Mouse (Mus musculus): ENCODE measurements at regions not wholly inside any gene's neighbourhood (a gene's known extent, or its start where the extent isn't known, plus 50 kb on each side); places are given as distances from the start of the nearest gene placed in this dataset.

DNA sequence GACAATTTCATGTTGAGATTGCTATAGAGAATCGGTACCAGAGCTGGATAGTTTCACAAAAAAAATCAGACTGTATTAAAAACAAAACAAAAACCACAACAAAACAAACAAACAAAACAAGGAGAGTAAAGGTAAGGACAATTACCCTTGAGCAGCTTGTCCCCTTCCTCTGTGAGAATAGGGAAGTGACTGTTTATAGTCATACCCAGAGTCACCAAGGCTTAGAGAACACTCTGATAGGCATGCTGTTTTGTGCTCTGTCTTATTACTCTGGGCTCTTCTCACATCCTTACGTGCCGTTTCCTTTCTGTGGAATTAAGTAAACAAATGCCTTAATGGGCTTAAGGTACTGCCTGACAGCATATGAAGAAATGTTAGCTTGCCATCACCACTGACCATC, 186.7 kb upstream of the Btg1 start:
- no peak for DNase-seq
- H3K4me1 ChIP-seq (ENCODE audit: control insufficient read depth, insufficient read depth, low read length): no peaks in the 10 kb centered on the region
- no peak overlapping the region for H3K9ac ChIP-seq (ENCODE audit: low read depth, low read length)
- H3K4me3 ChIP-seq: no peak overlapping the region
- TF ChIP-seq POLR2A (IDR thresholded peaks at IDR 0.05; ENCODE audit: insufficient read depth, low read depth, low read length) (no peak), EP300 (IDR thresholded peaks at IDR 0.05; ENCODE audit: insufficient read depth, low read depth, low read length) (no peak), CTCF (IDR thresholded peaks at IDR 0.05) (no peak)
- H3K27me3 ChIP-seq (ENCODE audit: control insufficient read depth, insufficient read depth, low read length): no peaks in the 10 kb centered on the region
- H3K27ac ChIP-seq: no peak overlapping the region
- no peaks in the 10 kb centered on the region for H3K36me3 ChIP-seq (ENCODE audit: control insufficient read depth, insufficient read depth, low read length)
- intact Hi-C loops (cut with DNase I): no loop called here
- H3K79me2 ChIP-seq (replicated peaks; ENCODE audit: control insufficient read depth, insufficient read depth, low read length): no peaks in the 10 kb centered on the region
- 61% methylated on average over 3 of the region's 3 CpGs for WGBS

DNA sequence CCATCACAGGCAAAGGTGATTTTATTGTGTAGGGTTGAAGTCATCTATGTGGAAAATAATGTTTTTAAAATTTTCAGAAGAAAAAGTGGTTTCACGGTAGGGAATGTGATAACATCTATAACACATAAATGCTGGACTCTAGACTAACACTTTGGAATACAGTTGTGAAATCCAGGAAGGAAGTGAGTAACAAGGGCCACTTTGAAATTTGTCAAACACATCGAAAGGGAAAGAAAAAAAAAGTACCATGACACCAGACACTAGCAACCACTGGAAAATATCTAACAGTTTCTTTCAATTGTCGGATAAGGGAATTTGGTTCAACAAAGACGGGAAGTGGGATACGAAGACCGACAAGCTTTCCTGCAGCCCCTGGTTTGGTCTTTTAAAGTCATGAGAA, 181.7 kb upstream of the Btg1 start:
- peak overlapping the region; percentile 47 for H3K27ac ChIP-seq
- no peaks in the 10 kb centered on the region; the same call in 1 of the 2 replicates for H3K4me1 ChIP-seq (ENCODE audit: control insufficient read depth, insufficient read depth, low read length)
- no peaks in the 10 kb centered on the region for H3K79me2 ChIP-seq (replicated peaks; ENCODE audit: control insufficient read depth, insufficient read depth, low read length)
- no peak overlapping the region for H3K9ac ChIP-seq (ENCODE audit: low read depth, low read length)
- TF ChIP-seq POLR2A (IDR thresholded peaks at IDR 0.05; ENCODE audit: insufficient read depth, low read depth, low read length) (no peak), EP300 (IDR thresholded peaks at IDR 0.05; ENCODE audit: insufficient read depth, low read depth, low read length) (no peak), CTCF (IDR thresholded peaks at IDR 0.05) (no peak)
- no peaks in the 10 kb centered on the region; the same call in 1 of the 2 replicates for H3K36me3 ChIP-seq (ENCODE audit: control insufficient read depth, insufficient read depth, low read length)
- DNase-seq: no peak
- WGBS: 31% methylated on average over 6 of the region's 6 CpGs
- no peaks in the 10 kb centered on the region for H3K27me3 ChIP-seq (ENCODE audit: control insufficient read depth, insufficient read depth, low read length)
- H3K4me3 ChIP-seq: no peak overlapping the region
- intact Hi-C loops (cut with DNase I): no loop called here

DNA sequence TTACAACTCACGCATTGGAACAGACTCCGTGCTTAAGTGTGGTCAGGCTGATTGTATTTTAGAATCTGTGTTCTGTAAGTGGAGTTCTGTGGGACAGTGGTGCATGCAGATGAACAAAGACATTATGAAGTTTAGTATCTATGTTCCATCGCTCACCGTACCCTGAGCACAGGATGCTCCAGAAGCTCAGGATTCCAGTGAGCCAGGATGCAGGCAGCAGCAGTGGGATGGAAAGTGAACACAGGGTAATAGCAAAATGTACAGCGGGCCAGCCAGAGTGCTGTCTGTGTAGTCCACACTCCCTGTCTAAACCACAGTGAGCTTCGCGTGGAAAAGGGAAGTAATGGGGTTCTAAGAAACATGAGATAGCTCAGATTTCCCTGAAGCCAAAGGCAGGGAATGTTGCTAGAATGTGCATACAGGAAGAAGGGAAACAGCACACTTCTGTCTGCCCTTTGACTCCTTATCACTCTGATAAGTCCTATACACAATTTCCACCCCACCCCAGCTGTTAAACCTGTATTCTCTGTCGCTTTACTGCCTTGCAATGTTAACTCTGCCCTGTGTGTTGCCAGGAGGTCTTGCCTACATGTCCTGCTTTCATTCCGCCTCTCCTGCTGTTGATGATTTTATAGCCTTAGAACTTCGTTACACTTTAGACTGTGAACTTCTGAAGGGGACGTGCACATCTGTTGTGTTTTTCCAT, 178.3 kb upstream of the Btg1 start:
- TF ChIP-seq POLR2A (IDR thresholded peaks at IDR 0.05; ENCODE audit: insufficient read depth, low read depth, low read length) (no peak), CTCF (IDR thresholded peaks at IDR 0.05) (no peak), EP300 (IDR thresholded peaks at IDR 0.05; ENCODE audit: insufficient read depth, low read depth, low read length) (no peak)
- H3K9ac ChIP-seq (ENCODE audit: low read depth, low read length): no peak overlapping the region
- no peak overlapping the region for H3K4me3 ChIP-seq
- H3K27ac ChIP-seq: no peak overlapping the region
- 69% methylated on average over 11 of the region's 11 CpGs for WGBS
- H3K79me2 ChIP-seq (replicated peaks; ENCODE audit: control insufficient read depth, insufficient read depth, low read length): no peaks in the 10 kb centered on the region
- no peak for DNase-seq
- H3K4me1 ChIP-seq (ENCODE audit: control insufficient read depth, insufficient read depth, low read length): no peaks in the 10 kb centered on the region; the same call in 1 of the 2 replicates
- H3K27me3 ChIP-seq (ENCODE audit: control insufficient read depth, insufficient read depth, low read length): no peaks in the 10 kb centered on the region
- no peaks in the 10 kb centered on the region; the same call in 1 of the 2 replicates for H3K36me3 ChIP-seq (ENCODE audit: control insufficient read depth, insufficient read depth, low read length)
- intact Hi-C loops (cut with DNase I): no loop called here

DNA sequence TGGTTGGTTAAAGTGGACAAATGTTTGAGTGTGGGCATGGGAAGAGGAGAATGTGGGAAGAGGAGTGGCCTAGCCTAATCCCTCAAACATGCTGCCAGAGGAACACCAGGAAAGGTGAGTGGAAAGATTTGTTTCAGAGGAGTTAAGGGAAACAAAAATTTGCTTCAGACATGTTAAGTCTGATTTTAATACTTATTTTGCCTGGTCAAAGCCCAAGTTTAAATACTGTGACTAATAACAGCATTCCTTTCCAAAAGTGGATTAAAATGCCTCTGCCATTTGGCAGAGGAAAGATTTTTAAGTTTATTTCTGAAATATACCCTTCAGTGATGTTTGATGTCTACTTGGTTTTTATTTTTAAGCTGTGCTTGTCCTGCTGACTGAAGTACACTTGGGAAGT, 174.6 kb upstream of the Btg1 start:
- Histone ChIP-seq H3K4me3 (no peak overlapping the region), H3K4me1 (ENCODE audit: control insufficient read depth, insufficient read depth, low read length) (no peaks in the 10 kb centered on the region; the same call in 1 of the 2 replicates), H3K27me3 (ENCODE audit: control insufficient read depth, insufficient read depth, low read length) (no peaks in the 10 kb centered on the region), H3K79me2 (replicated peaks; ENCODE audit: control insufficient read depth, insufficient read depth, low read length) (no peaks in the 10 kb centered on the region), H3K27ac (no peak overlapping the region), H3K36me3 (ENCODE audit: control insufficient read depth, insufficient read depth, low read length) (no peaks in the 10 kb centered on the region), H3K9ac (ENCODE audit: low read depth, low read length) (no peak overlapping the region)
- DNase-seq: no peak
- TF ChIP-seq POLR2A (IDR thresholded peaks at IDR 0.05; ENCODE audit: insufficient read depth, low read depth, low read length) (no peak), EP300 (IDR thresholded peaks at IDR 0.05; ENCODE audit: insufficient read depth, low read depth, low read length) (no peak), CTCF (IDR thresholded peaks at IDR 0.05) (no peak)
- intact Hi-C loops (cut with DNase I): no loop called here

DNA sequence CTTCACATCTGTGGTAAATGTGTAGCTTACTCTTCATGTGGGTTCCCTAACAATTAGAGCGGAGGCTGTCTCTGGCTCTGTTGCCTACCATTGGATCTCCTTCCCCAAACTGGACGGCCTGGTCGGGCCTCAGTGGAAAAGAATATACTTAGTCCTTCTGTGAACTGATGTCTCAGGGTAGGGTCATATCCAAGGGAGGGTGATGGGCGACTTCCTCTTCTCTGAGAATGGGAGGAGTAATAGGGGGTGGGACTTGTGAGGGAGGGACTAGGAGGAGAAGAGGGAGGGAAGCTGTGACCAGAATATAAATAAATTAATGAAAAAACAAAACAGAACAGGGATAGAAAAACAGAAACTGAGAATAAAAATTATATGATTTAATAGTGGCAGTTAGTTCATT, 166.5 kb upstream of the Btg1 start:
- Histone ChIP-seq H3K4me3 (no peak overlapping the region), H3K36me3 (ENCODE audit: control insufficient read depth, insufficient read depth, low read length) (no peaks in the 10 kb centered on the region), H3K9ac (ENCODE audit: low read depth, low read length) (no peak overlapping the region), H3K27ac (no peak overlapping the region), H3K27me3 (ENCODE audit: control insufficient read depth, insufficient read depth, low read length) (no peaks in the 10 kb centered on the region), H3K79me2 (replicated peaks; ENCODE audit: control insufficient read depth, insufficient read depth, low read length) (no peaks in the 10 kb centered on the region), H3K4me1 (ENCODE audit: control insufficient read depth, insufficient read depth, low read length) (no peaks in the 10 kb centered on the region)
- TF ChIP-seq EP300 (IDR thresholded peaks at IDR 0.05; ENCODE audit: insufficient read depth, low read depth, low read length) (no peak), CTCF (IDR thresholded peaks at IDR 0.05) (no peak), POLR2A (IDR thresholded peaks at IDR 0.05; ENCODE audit: insufficient read depth, low read depth, low read length) (no peak)
- no peak for DNase-seq
- intact Hi-C loops (cut with DNase I): no loop called here
- 94% methylated on average over 4 of the region's 4 CpGs for WGBS

DNA sequence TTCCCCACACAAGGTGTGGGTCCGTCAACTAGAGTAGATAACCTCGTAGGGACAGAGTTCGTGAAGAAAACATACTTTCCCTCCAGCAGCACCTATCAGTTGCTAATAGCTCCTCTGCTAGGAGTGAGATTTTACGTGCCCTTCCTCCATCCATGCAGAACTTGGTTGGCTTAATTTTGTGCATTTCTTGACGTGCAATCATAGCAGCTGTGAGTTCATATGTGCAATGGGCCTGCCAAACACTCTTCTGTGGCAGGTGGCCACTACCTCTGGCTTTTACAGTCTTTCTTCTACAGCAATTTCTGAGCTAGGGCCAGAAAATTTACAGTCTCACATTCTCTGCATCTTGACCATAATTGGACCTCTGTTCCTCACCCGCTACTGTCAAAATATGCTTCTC, 161.9 kb upstream of the Btg1 start:
- Histone ChIP-seq H3K4me3 (no peak overlapping the region), H3K79me2 (replicated peaks; ENCODE audit: control insufficient read depth, insufficient read depth, low read length) (no peaks in the 10 kb centered on the region), H3K9ac (ENCODE audit: low read depth, low read length) (no peak overlapping the region), H3K27ac (no peak overlapping the region), H3K4me1 (ENCODE audit: control insufficient read depth, insufficient read depth, low read length) (no peaks in the 10 kb centered on the region), H3K27me3 (ENCODE audit: control insufficient read depth, insufficient read depth, low read length) (no peaks in the 10 kb centered on the region), H3K36me3 (ENCODE audit: control insufficient read depth, insufficient read depth, low read length) (no peaks in the 10 kb centered on the region)
- DNase-seq: no peak
- 83% methylated on average over 6 of the region's 6 CpGs for WGBS
- TF ChIP-seq EP300 (IDR thresholded peaks at IDR 0.05; ENCODE audit: insufficient read depth, low read depth, low read length) (no peak), CTCF (IDR thresholded peaks at IDR 0.05) (no peak), POLR2A (IDR thresholded peaks at IDR 0.05; ENCODE audit: insufficient read depth, low read depth, low read length) (no peak)
- intact Hi-C loops (cut with DNase I): no loop called here

Measured in heart, adult 2 months (tissue).